Mouse (Mus musculus): Measurements from ENCODE around the gene 9530053A07Rik. TPM values are rescaled to one million over a fixed set of nuclear protein-coding genes. Genes with fewer than 3 reads are reported as not detected.

The 9530053A07Rik gene
- total and polyA plus RNA-seq, 3 experiments = not detected

- no peak overlapping the region for H3K4me3 ChIP-seq (ENCODE audit: control insufficient read depth in 1 of 2, insufficient read depth in 1 of 2, low read depth in 2 of 2, low read length in 2 of 2)
- no peak overlapping the region for H3K9ac ChIP-seq (ENCODE audit: control insufficient read depth, low read depth, low read length, poor library complexity, severe bottlenecking)
- 0 out of 2 replicates have a peak, but pooled peaks cover 1% of the 10 kb centered on the region for H3K79me2 ChIP-seq (ENCODE audit: control insufficient read depth, insufficient read depth, low read length, poor library complexity)
- no peaks in the 10 kb centered on the region for H3K27me3 ChIP-seq (ENCODE audit: control insufficient read depth in 1 of 2, insufficient read depth in 2 of 2, low read length in 2 of 2)
- no peaks in the 10 kb centered on the region for H3K4me1 ChIP-seq (ENCODE audit: control insufficient read depth in 1 of 2, insufficient read depth in 2 of 2, low read length in 2 of 2)
- no peak for DNase-seq (ENCODE audit: low read depth, low spot score)
- TF ChIP-seq TAL1 (IDR thresholded peaks at IDR 0.05; ENCODE audit: low read length) (no peak), POLR2AphosphoS5 (IDR thresholded peaks at IDR 0.05; ENCODE audit: borderline replicate concordance, low read depth, low read length) (no peak), MEF2A (IDR thresholded peaks at IDR 0.05; ENCODE audit: extremely low read depth, insufficient replicate concordance, low read depth, low read length, poor library complexity, severe bottlenecking) (no peak), USF2 (IDR thresholded peaks at IDR 0.05; ENCODE audit: borderline replicate concordance in 1 of 2, insufficient read depth in 1 of 2, low read depth in 1 of 2, low read length in 2 of 2) (no peak), E2F4 (IDR thresholded peaks at IDR 0.05; ENCODE audit: borderline replicate concordance, low read depth, low read length) (no peak), MAZ (IDR thresholded peaks at IDR 0.05; ENCODE audit: low read depth, low read length) (no peak), HCFC1 (IDR thresholded peaks at IDR 0.05; ENCODE audit: low read depth, low read length) (no peak), TCF12 (IDR thresholded peaks at IDR 0.05; ENCODE audit: low read depth, low read length) (no peak), MAFK (IDR thresholded peaks at IDR 0.05; ENCODE audit: borderline replicate concordance, low read depth, low read length) (no peak), CHD1 (IDR thresholded peaks at IDR 0.05; ENCODE audit: low read depth, low read length) (no peak), ELF1 (IDR thresholded peaks at IDR 0.05; ENCODE audit: low read depth, low read length) (no peak), SMC3 (IDR thresholded peaks at IDR 0.05; ENCODE audit: low read depth, low read length) (no peak), NRF1 (IDR thresholded peaks at IDR 0.05; ENCODE audit: insufficient read depth, low read depth, low read length, poor library complexity, severe bottlenecking) (no peak), GATA1 (IDR thresholded peaks at IDR 0.05; ENCODE audit: low read depth, low read length) (no peak), ZKSCAN1 (IDR thresholded peaks at IDR 0.05; ENCODE audit: low read depth, low read length) (no peak), RCOR1 (IDR thresholded peaks at IDR 0.05; ENCODE audit: low read depth, low read length) (no peak), ZNF384 (IDR thresholded peaks at IDR 0.05; ENCODE audit: low read depth, low read length) (no peak), GABPA (IDR thresholded peaks at IDR 0.05; ENCODE audit: low read depth, low read length) (no peak)
- H3K27ac ChIP-seq (ENCODE audit: control insufficient read depth, low read depth, low read length) = no peak overlapping the region
- H3K36me3 ChIP-seq (ENCODE audit: control insufficient read depth in 1 of 2, insufficient read depth in 2 of 2, low read length in 2 of 2) = peaks cover 0 to 10% of the 10 kb centered on the region in 2 experiments; a peak in 2 of 4 replicates
- H3K9me3 ChIP-seq (replicated peaks; ENCODE audit: insufficient read depth, low read length) = no peaks in the 10 kb centered on the region
Measured at GRCm38 (mm10) chr7:28180890-28181289, 51.6 kb downstream of the 9530053A07Rik start.

- no peak for DNase-seq (ENCODE audit: low read depth, low spot score)
- peaks cover 0 to 8% of the 10 kb centered on the region in 2 experiments; a peak in 2 of 4 replicates for H3K36me3 ChIP-seq (ENCODE audit: control insufficient read depth in 1 of 2, insufficient read depth in 2 of 2, low read length in 2 of 2)
- 0 out of 2 replicates have a peak, but pooled peaks cover 1% of the 10 kb centered on the region for H3K79me2 ChIP-seq (ENCODE audit: control insufficient read depth, insufficient read depth, low read length, poor library complexity)
- no peaks in the 10 kb centered on the region for H3K9me3 ChIP-seq (replicated peaks; ENCODE audit: insufficient read depth, low read length)
- H3K27me3 ChIP-seq (ENCODE audit: control insufficient read depth in 1 of 2, insufficient read depth in 2 of 2, low read length in 2 of 2) = no peaks in the 10 kb centered on the region
- H3K4me3 ChIP-seq (ENCODE audit: control insufficient read depth in 1 of 2, insufficient read depth in 1 of 2, low read depth in 2 of 2, low read length in 2 of 2) = no peak overlapping the region
- H3K27ac ChIP-seq (ENCODE audit: control insufficient read depth, low read depth, low read length) = no peak overlapping the region
- no peak overlapping the region for H3K9ac ChIP-seq (ENCODE audit: control insufficient read depth, low read depth, low read length, poor library complexity, severe bottlenecking)
- no peaks in the 10 kb centered on the region for H3K4me1 ChIP-seq (ENCODE audit: control insufficient read depth in 1 of 2, insufficient read depth in 2 of 2, low read length in 2 of 2)
- TF ChIP-seq GABPA (IDR thresholded peaks at IDR 0.05; ENCODE audit: low read depth, low read length) (no peak), SMC3 (IDR thresholded peaks at IDR 0.05; ENCODE audit: low read depth, low read length) (no peak), ZKSCAN1 (IDR thresholded peaks at IDR 0.05; ENCODE audit: low read depth, low read length) (no peak), HCFC1 (IDR thresholded peaks at IDR 0.05; ENCODE audit: low read depth, low read length) (no peak), MEF2A (IDR thresholded peaks at IDR 0.05; ENCODE audit: extremely low read depth, insufficient replicate concordance, low read depth, low read length, poor library complexity, severe bottlenecking) (no peak), MYC (IDR thresholded peaks at IDR 0.05; ENCODE audit: low read depth, low read length) (no peak), RCOR1 (IDR thresholded peaks at IDR 0.05; ENCODE audit: low read depth, low read length) (no peak), ETS1 (IDR thresholded peaks at IDR 0.05; ENCODE audit: low read depth, low read length) (no peak), MAZ (IDR thresholded peaks at IDR 0.05; ENCODE audit: low read depth, low read length) (no peak), POLR2A (IDR thresholded peaks at IDR 0.05; ENCODE audit: control insufficient read depth in 1 of 2, insufficient read depth in 1 of 2, low read depth in 1 of 2, low read length in 2 of 2, poor library complexity in 1 of 2) (no peak; a peak in 1 of 4 replicates), JUND (IDR thresholded peaks at IDR 0.05; ENCODE audit: low read depth, low read length) (no peak), NRF1 (IDR thresholded peaks at IDR 0.05; ENCODE audit: insufficient read depth, low read depth, low read length, poor library complexity, severe bottlenecking) (no peak), MXI1 (IDR thresholded peaks at IDR 0.05; ENCODE audit: low read depth, low read length) (no peak), TCF12 (IDR thresholded peaks at IDR 0.05; ENCODE audit: low read depth, low read length) (no peak), ZC3H11A (IDR thresholded peaks at IDR 0.05; ENCODE audit: low read depth, low read length) (no peak)
Measured at GRCm38 (mm10) chr7:28181376-28181775, 52.1 kb downstream of the 9530053A07Rik start.

All from MEL (cell line).